In the genomic region with DNA sequence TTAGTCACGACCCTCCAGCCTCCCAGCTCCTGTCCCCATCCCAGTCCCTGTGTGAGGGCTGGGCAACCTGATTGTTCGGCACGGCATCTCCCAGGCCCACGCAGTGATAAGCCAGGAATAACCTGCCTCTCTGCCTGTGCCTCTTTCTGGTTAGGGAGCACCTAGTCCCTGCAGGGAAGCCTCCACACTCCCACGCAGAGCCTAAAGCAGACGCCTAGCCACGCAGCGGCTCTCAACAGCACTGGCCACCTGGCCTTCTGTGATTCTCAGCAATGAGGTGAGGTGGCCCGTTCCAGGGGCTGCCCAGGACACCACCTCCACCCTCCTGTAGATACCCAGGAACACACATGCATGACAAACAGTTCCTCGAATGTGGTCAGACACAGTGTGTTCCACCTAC, we compare ENCODE assay signal across 16 mouse cellular contexts.
"Had no signal": no experiment of that assay in that cellular context is flagged by ENCODE, and none has a peak within 500 bp of the region (broad histone marks: within the 10 kb centered on the region; RNA-seq: fewer than 3 reads in every experiment).

No protein-coding gene starts in this region.

- ATAC-seq: intestine, postnatal 0 days; liver, embryonic 12.5 days had no signal

- H3K27ac ChIP-seq: limb, embryonic 15.5 days; liver, embryonic 12.5 days; midbrain, embryonic 10.5 days; neural tube, embryonic 15.5 days had no signal

- H3K27me3 ChIP-seq: limb, embryonic 15.5 days; liver, embryonic 12.5 days; neural tube, embryonic 15.5 days had no signal

- DNase-seq: kidney, adult 8-10 months; kidney, postnatal 25 days; layer of hippocampus, adult 9-11 months; lung, embryonic 14.5 days; lung, postnatal 10 days; lung, postnatal 4 days; midbrain, embryonic 14.5 days; spleen, adult 18-20 months; thymus, adult 18-20 months; thymus, postnatal 14 days had no signal

- H3K4me3 ChIP-seq: limb, embryonic 15.5 days; liver, embryonic 12.5 days; midbrain, embryonic 10.5 days; myocyte; neural tube, embryonic 15.5 days had no signal
